Mouse (Mus musculus) neural tube, embryonic 10.5 days (tissue): ENCODE results near the gene Gm47955.
"Not testable (repeated sequence)": the region's sequence is repeated elsewhere in the genome, so short reads cannot be mapped to it uniquely, and the experiment has no call there.

Source experiments
- DNase-seq: peaks from one replicate; pipeline ENCODE4 v3.0.0-alpha.2; 2017; ENCODE audit warnings: low spot score; ENCODE audit errors: extremely low spot score

Gene Gm47955

GRCm38 (mm10) chr1:82992093-82992492, 32.0 kb downstream of the Gm47955 start:
- no peak for DNase-seq

- no peak for DNase-seq
Observed at GRCm38 (mm10) chr1:82993947-82994346, 33.9 kb downstream of the Gm47955 start.

- not testable (repeated sequence) for DNase-seq
Observed at GRCm38 (mm10) chr1:83000306-83000705, 40.2 kb downstream of the Gm47955 start, which contains the start of gene Gm47959. Gene Gm47959, plus strand, starts transcription at chr1:83000548.

GRCm38 (mm10) chr1:83006218-83007179, 46.4 kb downstream of the Gm47955 start:
- DNase-seq, result no peak

- no peak for DNase-seq
Observed at GRCm38 (mm10) chr1:83007471-83007870, 47.4 kb downstream of the Gm47955 start.
